Mouse (Mus musculus): ENCODE results near the gene Acbd6. TPM values are rescaled to one million over a fixed set of nuclear protein-coding genes. Genes with fewer than 3 reads are reported as not detected.

The Acbd6 gene
- polyA plus RNA-seq, 1 experiment from 2014 or later, result 61.3 TPM

DNA sequence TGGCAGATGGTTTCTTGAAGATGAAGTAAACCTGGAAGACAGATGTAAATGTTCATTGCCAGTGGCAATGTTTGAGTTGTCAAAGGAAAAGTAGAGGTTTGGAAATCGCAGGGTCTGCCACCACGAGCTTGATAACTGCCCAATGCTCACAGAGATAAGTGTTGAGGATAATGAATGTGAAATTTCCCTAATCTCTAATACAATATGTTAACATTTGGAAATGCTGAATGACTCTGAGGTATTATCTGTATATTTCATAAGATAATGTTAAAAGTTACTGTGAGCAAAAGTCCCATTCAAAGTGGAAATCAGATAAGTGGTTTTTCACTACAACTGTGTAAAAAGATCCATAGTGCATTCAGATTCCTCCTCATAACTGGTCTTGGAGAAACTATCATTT is 2.8 kb downstream of the Acbd6 start:
- no peak overlapping the region for H3K27ac ChIP-seq (replicated peaks in 1 of 2; ENCODE audit: control insufficient read depth in 1 of 2, insufficient read depth in 1 of 2, low read depth in 2 of 2, low read length in 2 of 2)
- WGBS, result 84% methylated on average over 2 of the region's 2 CpGs
- H3K4me3 ChIP-seq (ENCODE audit: control insufficient read depth in 1 of 2, insufficient read depth in 1 of 2, low read depth in 1 of 2, low read length in 2 of 2), result no peak overlapping the region
- peaks cover 11% of the 10 kb centered on the region for H3K36me3 ChIP-seq (ENCODE audit: control insufficient read depth, insufficient read depth, low read length)
- peaks cover 3 to 16% of the 10 kb centered on the region in 2 experiments for H3K4me1 ChIP-seq (ENCODE audit: control insufficient read depth in 2 of 2, insufficient read depth in 2 of 2, low read length in 2 of 2)
- no peak overlapping the region for H3K4me2 ChIP-seq (ENCODE audit: low read length)
- H3K27me3 ChIP-seq (ENCODE audit: control insufficient read depth, insufficient read depth, low read length), result no peaks in the 10 kb centered on the region
- no peak for ATAC-seq (ENCODE audit: insufficient number of reproducible peaks, insufficient read depth, low FRiP score, low read depth)
- H3K9ac ChIP-seq (ENCODE audit: low read length), result no peak overlapping the region
- H3K9me3 ChIP-seq (ENCODE audit: control insufficient read depth, low read length), result no peaks in the 10 kb centered on the region

DNA sequence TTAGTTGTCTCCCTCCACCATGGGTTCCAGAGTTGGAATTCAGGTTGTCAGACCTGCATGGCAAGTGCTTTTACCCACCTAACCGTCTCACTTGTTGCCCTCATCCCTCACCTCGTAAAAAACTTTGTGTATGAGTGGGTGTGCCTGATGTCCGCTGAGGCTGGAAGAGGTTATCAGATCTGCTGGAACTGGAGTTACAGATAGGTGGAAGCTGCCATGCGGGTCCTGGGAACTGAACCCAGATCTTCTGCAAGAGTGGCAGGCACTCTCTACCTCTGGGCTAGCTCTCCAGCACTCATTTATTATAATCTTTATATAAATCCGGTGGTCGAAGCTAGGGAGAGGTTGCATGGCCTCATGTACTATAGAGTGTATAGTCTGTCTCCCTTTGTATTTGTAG is 4.3 kb downstream of the Acbd6 start:
- no peak for ATAC-seq (ENCODE audit: insufficient number of reproducible peaks, insufficient read depth, low FRiP score, low read depth)
- Histone ChIP-seq H3K9me3 (ENCODE audit: control insufficient read depth, low read length) (no peaks in the 10 kb centered on the region), H3K4me2 (ENCODE audit: low read length) (no peak overlapping the region), H3K4me3 (ENCODE audit: control insufficient read depth in 1 of 2, insufficient read depth in 1 of 2, low read depth in 1 of 2, low read length in 2 of 2) (no peak overlapping the region), H3K9ac (ENCODE audit: low read length) (no peak overlapping the region), H3K27me3 (ENCODE audit: control insufficient read depth, insufficient read depth, low read length) (no peaks in the 10 kb centered on the region), H3K27ac (replicated peaks in 1 of 2; ENCODE audit: control insufficient read depth in 1 of 2, insufficient read depth in 1 of 2, low read depth in 2 of 2, low read length in 2 of 2) (no peak overlapping the region), H3K4me1 (ENCODE audit: control insufficient read depth in 2 of 2, insufficient read depth in 2 of 2, low read length in 2 of 2) (peaks cover 3 to 16% of the 10 kb centered on the region in 2 experiments), H3K36me3 (ENCODE audit: control insufficient read depth, insufficient read depth, low read length) (peaks cover 25% of the 10 kb centered on the region)
- 59% methylated on average over 6 of the region's 6 CpGs for WGBS

DNA sequence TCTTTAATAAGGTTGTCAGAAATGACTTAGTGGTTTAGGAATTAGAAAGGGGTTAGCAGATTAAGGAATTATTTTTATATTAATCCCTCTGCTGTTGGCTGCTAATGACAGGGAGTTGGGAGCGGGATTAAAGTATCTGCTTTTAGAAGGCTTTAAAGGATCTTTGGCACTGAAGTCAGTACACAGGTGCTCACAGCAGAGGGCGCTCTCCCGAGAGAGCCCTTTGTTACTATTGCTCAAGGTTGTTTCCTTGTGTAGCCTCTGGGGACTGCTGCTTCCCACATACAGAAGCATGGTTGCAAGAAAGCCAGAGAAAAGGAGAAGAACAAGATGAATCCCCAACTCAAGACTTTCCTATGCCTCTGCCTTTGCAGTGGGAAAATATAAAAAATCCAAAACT is 6.8 kb downstream of the Acbd6 start:
- no peaks in the 10 kb centered on the region for H3K27me3 ChIP-seq (ENCODE audit: control insufficient read depth, insufficient read depth, low read length)
- peaks cover 0 to 5% of the 10 kb centered on the region in 2 experiments; a peak in 1 of 4 replicates for H3K4me1 ChIP-seq (ENCODE audit: control insufficient read depth in 2 of 2, insufficient read depth in 2 of 2, low read length in 2 of 2)
- no peak for ATAC-seq (ENCODE audit: insufficient number of reproducible peaks, insufficient read depth, low FRiP score, low read depth)
- WGBS, result 24% methylated on average over 3 of the region's 3 CpGs
- no peak overlapping the region for H3K9ac ChIP-seq (ENCODE audit: low read length)
- H3K27ac ChIP-seq (replicated peaks in 1 of 2; ENCODE audit: control insufficient read depth in 1 of 2, insufficient read depth in 1 of 2, low read depth in 2 of 2, low read length in 2 of 2), result no peak overlapping the region
- H3K36me3 ChIP-seq (ENCODE audit: control insufficient read depth, insufficient read depth, low read length), result peaks cover 49% of the 10 kb centered on the region
- peaks cover 4% of the 10 kb centered on the region; the same call in 1 of the 2 replicates for H3K9me3 ChIP-seq (ENCODE audit: control insufficient read depth, low read length)
- no peak overlapping the region for H3K4me2 ChIP-seq (ENCODE audit: low read length)
- H3K4me3 ChIP-seq (ENCODE audit: control insufficient read depth in 1 of 2, insufficient read depth in 1 of 2, low read depth in 1 of 2, low read length in 2 of 2), result no peak overlapping the region

DNA sequence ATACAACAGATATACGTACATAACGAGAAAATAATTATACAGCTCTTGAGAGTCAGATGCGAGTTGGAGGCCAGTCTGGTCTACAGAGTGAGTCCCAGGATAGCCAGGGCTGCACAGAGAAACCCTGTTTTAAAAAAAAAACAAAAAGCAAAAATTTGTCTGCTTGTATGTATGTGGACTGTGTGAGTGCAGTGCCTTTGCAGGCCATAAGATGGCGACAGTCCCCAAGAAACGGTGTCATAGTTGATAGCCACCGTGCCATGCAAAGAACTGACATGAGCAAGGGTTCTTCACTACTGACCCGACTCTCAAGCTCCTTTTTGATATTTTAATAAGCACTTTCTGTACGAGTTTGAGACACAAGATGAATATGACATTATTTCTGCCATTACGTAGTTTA is 10.2 kb downstream of the Acbd6 start:
- no peaks in the 10 kb centered on the region for H3K27me3 ChIP-seq (ENCODE audit: control insufficient read depth, insufficient read depth, low read length)
- peaks cover 4% of the 10 kb centered on the region; the same call in 1 of the 2 replicates for H3K9me3 ChIP-seq (ENCODE audit: control insufficient read depth, low read length)
- no peak for ATAC-seq (ENCODE audit: insufficient number of reproducible peaks, insufficient read depth, low FRiP score, low read depth)
- H3K36me3 ChIP-seq (ENCODE audit: control insufficient read depth, insufficient read depth, low read length), result peaks cover 63% of the 10 kb centered on the region
- H3K4me2 ChIP-seq (ENCODE audit: low read length), result no peak overlapping the region
- no peak overlapping the region for H3K27ac ChIP-seq (replicated peaks in 1 of 2; ENCODE audit: control insufficient read depth in 1 of 2, insufficient read depth in 1 of 2, low read depth in 2 of 2, low read length in 2 of 2)
- H3K4me3 ChIP-seq (ENCODE audit: control insufficient read depth in 1 of 2, insufficient read depth in 1 of 2, low read depth in 1 of 2, low read length in 2 of 2), result no peak overlapping the region
- 97% methylated on average over 9 of the region's 9 CpGs for WGBS
- H3K9ac ChIP-seq (ENCODE audit: low read length), result no peak overlapping the region
- no peaks in the 10 kb centered on the region for H3K4me1 ChIP-seq (ENCODE audit: control insufficient read depth in 2 of 2, insufficient read depth in 2 of 2, low read length in 2 of 2)

DNA sequence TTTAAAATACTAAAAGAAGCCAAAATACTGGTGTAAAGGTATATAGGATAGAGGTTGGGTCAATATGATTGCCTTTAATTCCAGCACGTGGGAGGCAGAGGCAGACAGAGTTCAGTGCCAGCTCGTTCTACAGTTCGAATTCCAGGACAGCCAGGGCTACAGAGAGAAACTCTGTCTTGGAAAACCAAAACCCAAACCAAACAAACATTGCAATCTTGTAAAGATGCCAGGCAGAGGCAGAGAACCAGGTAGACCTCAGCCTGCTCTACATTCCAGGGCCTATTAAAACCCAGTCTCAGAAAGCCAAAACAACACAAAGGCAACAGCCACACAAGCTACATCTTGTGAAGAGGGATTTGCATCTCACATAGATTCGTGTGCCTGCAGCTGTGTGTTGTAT is 11.4 kb downstream of the Acbd6 start:
- no peak for ATAC-seq (ENCODE audit: insufficient number of reproducible peaks, insufficient read depth, low FRiP score, low read depth)
- H3K4me1 ChIP-seq (ENCODE audit: control insufficient read depth in 2 of 2, insufficient read depth in 2 of 2, low read length in 2 of 2), result no peaks in the 10 kb centered on the region
- H3K36me3 ChIP-seq (ENCODE audit: control insufficient read depth, insufficient read depth, low read length), result peaks cover 63% of the 10 kb centered on the region
- H3K27me3 ChIP-seq (ENCODE audit: control insufficient read depth, insufficient read depth, low read length), result no peaks in the 10 kb centered on the region
- H3K4me3 ChIP-seq (ENCODE audit: control insufficient read depth in 1 of 2, insufficient read depth in 1 of 2, low read depth in 1 of 2, low read length in 2 of 2), result no peak overlapping the region
- WGBS, result 95% methylated on average over 4 of the region's 4 CpGs
- no peak overlapping the region for H3K9ac ChIP-seq (ENCODE audit: low read length)
- peaks cover 4% of the 10 kb centered on the region; the same call in 1 of the 2 replicates for H3K9me3 ChIP-seq (ENCODE audit: control insufficient read depth, low read length)
- H3K27ac ChIP-seq (replicated peaks in 1 of 2; ENCODE audit: control insufficient read depth in 1 of 2, insufficient read depth in 1 of 2, low read depth in 2 of 2, low read length in 2 of 2), result no peak overlapping the region
- H3K4me2 ChIP-seq (ENCODE audit: low read length), result no peak overlapping the region

DNA sequence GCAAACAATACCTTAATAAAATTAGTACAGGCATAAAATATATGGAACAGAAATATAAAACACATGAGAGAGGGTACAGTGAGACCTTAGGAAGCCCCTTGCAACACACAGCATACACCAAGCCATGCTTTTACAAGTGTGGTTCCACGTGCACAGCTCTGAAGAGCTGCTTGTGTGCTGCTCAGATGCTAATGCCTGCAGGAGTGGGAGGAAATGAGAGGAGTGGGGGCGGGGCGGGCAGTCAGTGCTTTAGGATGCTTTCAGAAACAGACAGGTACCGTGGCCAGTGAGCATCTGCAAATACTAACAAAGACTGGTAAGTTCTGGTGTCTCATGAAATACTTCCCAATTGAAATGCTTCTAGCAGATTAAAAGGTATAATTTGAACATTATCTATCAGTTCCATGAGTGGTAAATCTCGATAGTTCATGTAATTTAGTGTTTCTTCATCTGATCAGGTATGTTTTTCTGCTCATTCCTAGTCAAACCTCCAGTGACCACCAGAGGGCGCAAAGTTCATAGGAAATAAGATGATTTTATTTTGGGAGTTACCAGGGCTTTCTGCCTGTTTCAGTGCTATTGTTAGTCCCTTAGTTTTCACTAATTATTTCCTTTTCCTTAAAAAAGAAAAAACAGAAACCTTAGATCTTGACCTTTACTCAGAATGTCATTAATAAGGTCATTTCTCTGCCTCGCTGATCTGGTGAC is 17.2 kb downstream of the Acbd6 start:
- Histone ChIP-seq H3K9ac (ENCODE audit: low read length) (no peak overlapping the region), H3K4me1 (ENCODE audit: control insufficient read depth in 2 of 2, insufficient read depth in 2 of 2, low read length in 2 of 2) (no peaks in the 10 kb centered on the region), H3K27ac (replicated peaks in 1 of 2; ENCODE audit: control insufficient read depth in 1 of 2, insufficient read depth in 1 of 2, low read depth in 2 of 2, low read length in 2 of 2) (no peak overlapping the region), H3K4me2 (ENCODE audit: low read length) (no peak overlapping the region), H3K9me3 (ENCODE audit: control insufficient read depth, low read length) (no peaks in the 10 kb centered on the region), H3K27me3 (ENCODE audit: control insufficient read depth, insufficient read depth, low read length) (no peaks in the 10 kb centered on the region), H3K4me3 (ENCODE audit: control insufficient read depth in 1 of 2, insufficient read depth in 1 of 2, low read depth in 1 of 2, low read length in 2 of 2) (no peak overlapping the region), H3K36me3 (ENCODE audit: control insufficient read depth, insufficient read depth, low read length) (peaks cover 10% of the 10 kb centered on the region)
- 35% methylated on average over 7 of the region's 7 CpGs for WGBS
- no peak for ATAC-seq (ENCODE audit: insufficient number of reproducible peaks, insufficient read depth, low FRiP score, low read depth)

DNA sequence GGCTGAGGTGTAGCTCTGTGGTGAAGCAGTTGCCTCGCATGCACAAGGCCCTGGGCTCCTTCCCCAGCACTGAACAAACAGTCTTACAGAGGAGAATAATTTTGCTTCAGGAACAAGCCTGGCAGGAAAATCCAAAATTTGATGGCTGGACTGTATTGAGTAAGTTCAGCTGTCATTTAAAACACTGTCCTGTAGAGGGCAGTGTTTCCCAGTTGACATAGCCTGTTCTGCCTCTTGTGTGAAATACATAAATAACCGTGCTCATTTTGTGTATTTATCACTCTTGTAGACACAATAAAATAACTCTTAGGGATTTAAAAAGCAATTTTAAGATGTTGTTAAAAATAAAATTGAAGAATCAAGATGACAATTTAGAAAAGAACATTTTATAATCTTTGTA is 18.5 kb downstream of the Acbd6 start:
- H3K4me1 ChIP-seq (ENCODE audit: control insufficient read depth in 2 of 2, insufficient read depth in 2 of 2, low read length in 2 of 2), result no peaks in the 10 kb centered on the region
- H3K9me3 ChIP-seq (ENCODE audit: control insufficient read depth, low read length), result no peaks in the 10 kb centered on the region
- WGBS, result 27% methylated on average over 2 of the region's 2 CpGs
- H3K4me3 ChIP-seq (ENCODE audit: control insufficient read depth in 1 of 2, insufficient read depth in 1 of 2, low read depth in 1 of 2, low read length in 2 of 2), result no peak overlapping the region
- ATAC-seq (ENCODE audit: insufficient number of reproducible peaks, insufficient read depth, low FRiP score, low read depth), result no peak
- H3K9ac ChIP-seq (ENCODE audit: low read length), result no peak overlapping the region
- H3K36me3 ChIP-seq (ENCODE audit: control insufficient read depth, insufficient read depth, low read length), result peaks cover 8% of the 10 kb centered on the region; the same call in 1 of the 2 replicates
- no peaks in the 10 kb centered on the region for H3K27me3 ChIP-seq (ENCODE audit: control insufficient read depth, insufficient read depth, low read length)
- H3K27ac ChIP-seq (replicated peaks in 1 of 2; ENCODE audit: control insufficient read depth in 1 of 2, insufficient read depth in 1 of 2, low read depth in 2 of 2, low read length in 2 of 2), result no peak overlapping the region
- H3K4me2 ChIP-seq (ENCODE audit: low read length), result no peak overlapping the region

DNA sequence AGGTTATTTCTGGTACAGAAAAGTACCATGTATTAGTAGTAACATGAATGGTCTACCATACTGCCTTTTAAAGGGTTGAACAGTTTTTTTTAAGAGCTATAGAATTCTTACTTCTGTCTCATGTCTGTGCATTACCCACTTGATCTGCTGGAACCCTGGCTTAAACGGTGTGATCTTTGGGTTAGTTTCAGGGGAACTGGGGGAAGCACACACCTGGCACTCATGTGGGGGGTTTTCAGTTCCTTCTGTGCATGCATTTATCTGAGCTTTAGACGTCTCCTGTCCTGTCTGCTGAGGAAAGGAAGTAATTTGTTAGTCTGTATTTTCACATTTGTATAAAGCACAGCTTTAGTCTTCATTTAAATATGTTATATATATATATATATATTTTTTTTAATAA is 19.4 kb downstream of the Acbd6 start:
- 73% methylated on average over 2 of the region's 2 CpGs for WGBS
- no peak overlapping the region for H3K9ac ChIP-seq (ENCODE audit: low read length)
- peaks cover 2% of the 10 kb centered on the region; the same call in 1 of the 2 replicates for H3K36me3 ChIP-seq (ENCODE audit: control insufficient read depth, insufficient read depth, low read length)
- H3K4me2 ChIP-seq (ENCODE audit: low read length), result no peak overlapping the region
- H3K27ac ChIP-seq (replicated peaks in 1 of 2; ENCODE audit: control insufficient read depth in 1 of 2, insufficient read depth in 1 of 2, low read depth in 2 of 2, low read length in 2 of 2), result no peak overlapping the region
- no peaks in the 10 kb centered on the region for H3K9me3 ChIP-seq (ENCODE audit: control insufficient read depth, low read length)
- H3K4me3 ChIP-seq (ENCODE audit: control insufficient read depth in 1 of 2, insufficient read depth in 1 of 2, low read depth in 1 of 2, low read length in 2 of 2), result no peak overlapping the region
- ATAC-seq (ENCODE audit: insufficient number of reproducible peaks, insufficient read depth, low FRiP score, low read depth), result no peak
- H3K27me3 ChIP-seq (ENCODE audit: control insufficient read depth, insufficient read depth, low read length), result no peaks in the 10 kb centered on the region
- H3K4me1 ChIP-seq (ENCODE audit: control insufficient read depth in 2 of 2, insufficient read depth in 2 of 2, low read length in 2 of 2), result no peaks in the 10 kb centered on the region

Measured in heart, embryonic 14.5 days (tissue).